34 mouse cellular contexts compared by ENCODE assay signal in the genomic region with DNA sequence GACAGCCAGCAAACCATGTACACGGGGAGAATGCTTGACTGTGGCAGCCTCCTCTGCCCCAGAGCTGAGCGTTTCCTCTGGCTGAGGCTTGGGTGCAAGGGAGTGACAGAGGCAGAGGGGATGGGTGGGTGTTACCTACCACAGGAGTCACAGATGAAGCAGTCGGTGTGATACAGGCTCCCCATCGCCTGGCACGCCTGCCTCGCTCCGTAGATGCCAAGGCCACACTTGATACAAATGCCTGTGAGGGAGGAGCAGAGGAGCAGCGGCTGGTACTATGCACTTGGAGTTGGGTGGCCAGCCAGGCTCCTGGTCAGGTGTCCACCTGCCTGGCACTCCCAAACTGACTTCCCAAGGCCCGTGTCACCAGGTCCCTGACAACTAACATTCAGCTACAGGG. TPM values are rescaled to one million over a fixed set of nuclear protein-coding genes. Genes with fewer than 3 reads are reported as not detected.
DNase-seq lines count a peak whose midpoint lies in the region; ATAC-seq lines count a peak whose summit lies in the region.
"Had no signal": no experiment of that assay in that cellular context is flagged by ENCODE, and none has a peak within 500 bp of the region (broad histone marks: within the 10 kb centered on the region; RNA-seq: fewer than 3 reads in every experiment).

No protein-coding gene starts in this region.

- 86% methylated on average over 9 of the region's 9 CpGs for WGBS in heart, embryonic 12.5 days

- H3K36me3 ChIP-seq in heart, embryonic 12.5 days = peaks cover 32% of the 10 kb centered on the region
- H3K36me3 ChIP-seq: G1E had no signal

- peaks cover 11% of the 10 kb centered on the region; the same call in 1 of the 2 replicates for H3K9me3 ChIP-seq in heart, embryonic 12.5 days (replicated peaks)
- H3K9me3 ChIP-seq: embryonic facial prominence, embryonic 15.5 days; G1E; hindbrain, embryonic 13.5 days had no signal

- H3K4me3 ChIP-seq in heart, embryonic 12.5 days = no peak overlapping the region
- H3K4me3 ChIP-seq: embryonic facial prominence, embryonic 12.5 days; embryonic facial prominence, embryonic 15.5 days; gastrocnemius, adult 2 months; hindbrain, embryonic 10.5 days; hindbrain, embryonic 13.5 days had no signal

- no peaks in the 10 kb centered on the region for H3K27me3 ChIP-seq in heart, embryonic 12.5 days (replicated peaks)
- H3K27me3 ChIP-seq: embryonic facial prominence, embryonic 12.5 days; embryonic facial prominence, embryonic 15.5 days; hindbrain, embryonic 13.5 days; Patski had no signal

- 0 out of 2 replicates have a peak overlapping the region, but pooled peaks have one; percentile 3 for H3K27ac ChIP-seq in heart, embryonic 12.5 days (ENCODE audit: poor library complexity, severe bottlenecking)
- H3K27ac ChIP-seq: embryonic facial prominence, embryonic 12.5 days; embryonic facial prominence, embryonic 15.5 days; gastrocnemius, adult 2 months; hindbrain, embryonic 10.5 days; hindbrain, embryonic 13.5 days; hindbrain, postnatal 0 days had no signal

- no peak overlapping the region for H3K4me2 ChIP-seq in heart, embryonic 12.5 days
- H3K4me2 ChIP-seq: embryonic facial prominence, embryonic 12.5 days; embryonic facial prominence, embryonic 15.5 days; hindbrain, embryonic 13.5 days had no signal

- no peak for ATAC-seq in heart, embryonic 12.5 days (ENCODE audit: insufficient number of reproducible peaks, low FRiP score)
- ATAC-seq: forebrain, embryonic 14.5 days; forebrain, postnatal 0 days; hindbrain, postnatal 0 days; inflammation-experienced regulatory T-cells, adult 6 months; intestine, embryonic 16.5 days; Patski had no signal

- peak; percentile 49 for DNase-seq in adrenal gland, adult 2 months
- no peak for DNase-seq in adrenal gland, postnatal 4 days (ENCODE audit: low spot score in 2 of 2)
- no peak for DNase-seq in heart, adult 9 months (ENCODE audit: low spot score in 2 of 2)
- peak; percentile 24 for DNase-seq in adrenal gland, postnatal 25 days
- no peak for DNase-seq in retina, embryonic 14.5 days (ENCODE audit: low spot score)
- DNase-seq: B cell, adult 2 months; cerebellum, adult 18-20 months; cerebellum, adult 9-10 months; cerebellum, postnatal 14 days; forebrain, postnatal 0 days; gastrocnemius, adult 2 months; gastrocnemius, postnatal 14 days; kidney, adult 18-20 months; kidney, adult 9 months had no signal

- H3K4me1 ChIP-seq in heart, embryonic 12.5 days (replicated peaks) = peaks cover 11% of the 10 kb centered on the region; the same call in 1 of the 2 replicates
- H3K4me1 ChIP-seq: hindbrain, embryonic 10.5 days had no signal

- H3K9ac ChIP-seq in heart, embryonic 12.5 days = no peak overlapping the region
- H3K9ac ChIP-seq: embryonic facial prominence, embryonic 12.5 days; embryonic facial prominence, embryonic 15.5 days; forebrain, postnatal 0 days; hindbrain, embryonic 13.5 days had no signal

RNA-seq across cellular contexts. Expression of a gene that starts 7.7 kb away (rescaled TPM):
- 10 to 100 TPM; 13.6 to 32.2 TPM for total RNA-seq in adrenal gland, adult 2 months (2021)
- 33.7 and 49.8 TPM in 2 replicates for polyA plus RNA-seq in adrenal gland, adult 2 months (2012; rRNA removed)
- 10 to 100 TPM; 40.7 to 43.5 TPM for total RNA-seq in adrenal gland, postnatal 4 days (2021)
- polyA plus RNA-seq in heart, embryonic 12.5 days (2016; fragmentation: Nextera tagmentation; extraction: Ambion mirVana) = 4.5 and 5.9 TPM in 2 replicates
- 25.7 and 30.0 TPM in 2 replicates for total RNA-seq in adrenal gland, postnatal 25 days (2021)
- total RNA-seq: CH12.LX; common myeloid progenitor, adult 5-6 weeks; G1E had no signal
- polyA plus RNA-seq: G1E; inflammation-experienced regulatory T-cells, adult 6 months had no signal

RNA-seq across cellular contexts. Expression of a gene that starts 30.1 kb away (rescaled TPM):
- total RNA-seq in adrenal gland, adult 2 months (2021) = not detected
- polyA plus RNA-seq in adrenal gland, adult 2 months (2012; rRNA removed) = not detected in 2 replicates
- total RNA-seq in adrenal gland, postnatal 4 days (2021) = not detected
- polyA plus RNA-seq in heart, embryonic 12.5 days (2016; fragmentation: Nextera tagmentation; extraction: Ambion mirVana) = not detected in 2 replicates
- not detected in 2 replicates for total RNA-seq in adrenal gland, postnatal 25 days (2021)
- total RNA-seq: CH12.LX; common myeloid progenitor, adult 5-6 weeks; forebrain, postnatal 0 days; G1E; gastrocnemius, adult 2 months; gastrocnemius, postnatal 14 days; gastrocnemius, postnatal 4 days; heart, adult 8-10 months; heart, postnatal 25 days; hindbrain, postnatal 0 days had no signal
- polyA plus RNA-seq: embryonic facial prominence, embryonic 12.5 days; embryonic facial prominence, embryonic 15.5 days; forebrain, embryonic 11.5 days; forebrain, embryonic 14.5 days; forebrain, postnatal 0 days; frontal cortex, adult 2 months; G1E; heart, embryonic 14.5 days; heart, postnatal 0 days; hindbrain, embryonic 10.5 days; hindbrain, embryonic 13.5 days; hindbrain, postnatal 0 days; inflammation-experienced regulatory T-cells, adult 6 months; intestine, embryonic 16.5 days; Patski had no signal

RNA-seq across cellular contexts. Expression of a gene that starts 44.1 kb away (rescaled TPM):
- total RNA-seq in adrenal gland, adult 2 months (2021) = 10 to 100 TPM; 63.5 to 75.7 TPM
- 22.5 and 25.2 TPM in 2 replicates for polyA plus RNA-seq in adrenal gland, adult 2 months (2012; rRNA removed)
- 100 to 1,000 TPM; 101 to 107 TPM for total RNA-seq in adrenal gland, postnatal 4 days (2021)
- polyA plus RNA-seq in heart, embryonic 12.5 days (2016; fragmentation: Nextera tagmentation; extraction: Ambion mirVana) = 123 and 127 TPM in 2 replicates
- total RNA-seq in adrenal gland, postnatal 25 days (2021) = 79.0 and 88.1 TPM in 2 replicates

Comparison
In these comparisons a context has a peak if more than half of its experiments do, and no peak if none do; other contexts are left out.
1. DNase-seq: peak in adrenal gland, adult 2 months (single experiment) and adrenal gland, postnatal 25 days (single experiment); none in adrenal gland, postnatal 4 days (0 of 2), heart, adult 9 months (0 of 2) and retina, embryonic 14.5 days (single experiment).